Mouse (Mus musculus): ENCODE measurements at regions not wholly inside any gene's neighbourhood (a gene's known extent, or its start where the extent isn't known, plus 50 kb on each side); places are given as distances from the start of the nearest gene placed in this dataset.

DNA sequence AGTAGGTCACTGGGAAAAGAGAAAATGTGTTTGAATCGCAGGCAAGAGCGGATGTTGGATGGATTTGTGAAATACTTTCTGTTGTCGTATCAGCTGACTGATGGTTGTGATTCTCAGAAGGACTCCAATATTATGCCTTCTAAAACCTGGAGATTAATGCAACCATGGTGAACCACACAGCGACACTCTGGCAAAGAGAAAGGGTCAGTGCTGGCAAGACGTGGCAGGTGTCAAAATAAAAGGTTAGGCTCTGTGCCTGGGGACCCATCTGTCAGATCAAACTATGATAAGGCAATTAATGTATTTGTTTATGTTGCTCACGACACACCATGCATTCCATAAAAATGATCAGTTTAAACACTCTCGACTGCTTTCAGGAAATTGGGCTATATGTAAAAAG is 50.0 kb upstream of the Dpyd start:
- TF ChIP-seq CEBPB (IDR thresholded peaks at IDR 0.05; ENCODE audit: insufficient read depth, poor library complexity, severe bottlenecking) (no peak), POLR2A (IDR thresholded peaks at IDR 0.05; ENCODE audit: insufficient read length, low read depth) (no peak), POLR2AphosphoS2 (IDR thresholded peaks at IDR 0.05; ENCODE audit: insufficient read length, low read depth) (no peak), TCF12 (IDR thresholded peaks at IDR 0.05; ENCODE audit: insufficient read depth, poor library complexity, severe bottlenecking) (no peak), TCF3 (IDR thresholded peaks at IDR 0.05; ENCODE audit: insufficient read length, low read depth) (no peak), E2F4 (IDR thresholded peaks at IDR 0.05; ENCODE audit: insufficient read depth) (no peak), USF1 (IDR thresholded peaks at IDR 0.05; ENCODE audit: low read depth) (no peak), SRF (IDR thresholded peaks at IDR 0.05; ENCODE audit: control insufficient read depth, insufficient read length, low read depth) (no peak), MYOG (IDR thresholded peaks at IDR 0.05; ENCODE audit: control insufficient read depth in 1 of 3, insufficient read depth in 1 of 3, insufficient read length in 2 of 3, low read depth in 2 of 3) (no peak)
